Mouse (Mus musculus) heart, postnatal 36 days (tissue): ENCODE data around the gene Thap2. TPM values are rescaled to one million over a fixed set of nuclear protein-coding genes. Genes with fewer than 3 reads are reported as not detected.

Experiments
- DNase-seq, 2 experiments: peaks; one replicate each; pipeline ENCODE4 v3.0.0; 2021 to 2022
- intact Hi-C: fragments of 180-260 bp; cut with DNase I; formaldehyde crosslinking; loops from one replicate; pipeline ENCODE4 v1.15.1; 2025
- total RNA-seq, 2 experiments: library from RNA; stranded (reverse); gene quantifications; 2 replicates each; pipeline ENCODE4 v1.2.3; 2021

The Thap2 gene
- total RNA-seq, 2 experiments from 2014 or later, result 6.0 to 8.2 TPM

GRCm38 (mm10) chr10:115358216-115358919 lies 25.9 kb downstream of the Thap2 start:
- intact Hi-C loops, result no loop called here
- no peak for DNase-seq

- no peak for DNase-seq
Measured at GRCm38 (mm10) chr10:115356106-115356505, 28.1 kb downstream of the Thap2 start.

GRCm38 (mm10) chr10:115355016-115355415 lies 29.2 kb downstream of the Thap2 start:
- intact Hi-C loops, result no loop called here

More at GRCm38 (mm10) chr10:115356106-115356505, 28.1 kb downstream of the Thap2 start:
- intact Hi-C loops, result no loop called here

GRCm38 (mm10) chr10:115354553-115354952 lies 29.7 kb downstream of the Thap2 start:
- DNase-seq, result no peak
- intact Hi-C loops, result no loop called here

More at GRCm38 (mm10) chr10:115355016-115355415, 29.2 kb downstream of the Thap2 start:
- DNase-seq, result no peak

GRCm38 (mm10) chr10:115350810-115351397 lies 33.3 kb downstream of the Thap2 start:
- DNase-seq, result no peak
- intact Hi-C loops, result no loop called here

- intact Hi-C loops, result no loop called here
Measured at GRCm38 (mm10) chr10:115349509-115349908, 34.7 kb downstream of the Thap2 start.

GRCm38 (mm10) chr10:115349029-115349428 lies 35.2 kb downstream of the Thap2 start:
- intact Hi-C loops, result no loop called here
- DNase-seq, result no peak

More at GRCm38 (mm10) chr10:115349509-115349908, 34.7 kb downstream of the Thap2 start:
- no peak for DNase-seq

GRCm38 (mm10) chr10:115348131-115348530 lies 36.1 kb downstream of the Thap2 start:
- intact Hi-C loops, result no loop called here

GRCm38 (mm10) chr10:115346444-115346843 lies 37.8 kb downstream of the Thap2 start:
- intact Hi-C loops, result no loop called here
- DNase-seq, result no peak

More at GRCm38 (mm10) chr10:115348131-115348530, 36.1 kb downstream of the Thap2 start:
- DNase-seq, result no peak

GRCm38 (mm10) chr10:115342771-115343425 lies 41.3 kb downstream of the Thap2 start:
- intact Hi-C loops, result no loop called here
- DNase-seq, result no peak

- intact Hi-C loops, result no loop called here
- DNase-seq, result no peak
Measured at GRCm38 (mm10) chr10:115339820-115340328, 44.4 kb downstream of the Thap2 start.

GRCm38 (mm10) chr10:115336901-115337300 lies 47.3 kb downstream of the Thap2 start:
- intact Hi-C loops, result no loop called here
- DNase-seq, result no peak

GRCm38 (mm10) chr10:115333528-115333927 lies 50.7 kb downstream of the Thap2 start:
- DNase-seq, result no peak
- intact Hi-C loops, result no loop called here

- no peak for DNase-seq
- intact Hi-C loops, result no loop called here
Measured at GRCm38 (mm10) chr10:115332997-115333396, 51.2 kb downstream of the Thap2 start.

GRCm38 (mm10) chr10:115332420-115332952 lies 51.8 kb downstream of the Thap2 start:
- peak in 1 of 2 experiments; percentile 58 for DNase-seq

GRCm38 (mm10) chr10:115329010-115329530 lies 55.2 kb downstream of the Thap2 start:
- intact Hi-C loops, result no loop called here
- DNase-seq, result no peak

More at GRCm38 (mm10) chr10:115332420-115332952, 51.8 kb downstream of the Thap2 start:
- intact Hi-C loops, result no loop called here

GRCm38 (mm10) chr10:115328514-115328913 lies 55.7 kb downstream of the Thap2 start:
- intact Hi-C loops, result no loop called here

GRCm38 (mm10) chr10:115323295-115323694 lies 60.9 kb downstream of the Thap2 start:
- intact Hi-C loops, result loop anchor here (2.0 kb wide), 3 partner anchors 38 to 294 kb away; partner anchors contain the start of genes Thap2 and Zfc3h1

More at GRCm38 (mm10) chr10:115328514-115328913, 55.7 kb downstream of the Thap2 start:
- DNase-seq, result peak; percentile 57 to 68

GRCm38 (mm10) chr10:115321317-115322035 lies 62.8 kb downstream of the Thap2 start:
- DNase-seq, result no peak
- intact Hi-C loops, result loop anchor here (2.0 kb wide), 3 partner anchors 39 to 295 kb away; partner anchors contain the start of genes Thap2 and Zfc3h1

More at GRCm38 (mm10) chr10:115323295-115323694, 60.9 kb downstream of the Thap2 start:
- peak; percentile 76 to 80 for DNase-seq
